Mouse (Mus musculus): ENCODE data around the gene Rpl23.

- TF ChIP-seq POLR2AphosphoS2 (IDR thresholded peaks at IDR 0.05; ENCODE audit: low read length) (no peak), EP300 (IDR thresholded peaks at IDR 0.05; ENCODE audit: low read depth in 1 of 2, low read length in 2 of 2) (no peak), POLR2AphosphoS5 (IDR thresholded peaks at IDR 0.05; ENCODE audit: borderline replicate concordance, low read depth, low read length) (no peak), GATA1 (IDR thresholded peaks at IDR 0.05; ENCODE audit: low read depth, low read length) (peak; percentile 48; the same call in 1 of the 2 replicates), ZC3H11A (IDR thresholded peaks at IDR 0.05; ENCODE audit: low read depth, low read length) (no peak), CHD1 (IDR thresholded peaks at IDR 0.05; ENCODE audit: low read depth, low read length) (no peak), CTCF (IDR thresholded peaks at IDR 0.05 in 2 of 3, conservative IDR thresholded peaks at IDR 0.05 in 1 of 3; ENCODE audit: control insufficient read depth in 1 of 3, insufficient read depth in 1 of 3, low read depth in 2 of 3, low read length in 3 of 3, poor library complexity in 1 of 3, severe bottlenecking in 1 of 3) (no peak), NRF1 (IDR thresholded peaks at IDR 0.05; ENCODE audit: insufficient read depth, low read depth, low read length, poor library complexity, severe bottlenecking) (no peak), POLR2A (IDR thresholded peaks at IDR 0.05; ENCODE audit: control insufficient read depth in 1 of 2, insufficient read depth in 1 of 2, low read depth in 1 of 2, low read length in 2 of 2, poor library complexity in 1 of 2) (no peak), GABPA (IDR thresholded peaks at IDR 0.05; ENCODE audit: low read depth, low read length) (no peak), ELF1 (IDR thresholded peaks at IDR 0.05; ENCODE audit: low read depth, low read length) (peak; percentile 69)
Measured at GRCm38 (mm10) chr11:97798782-97799145, 16.5 kb upstream of the Rpl23 start, which contains the start of gene Lasp1.

Measured in MEL (cell line).